Mouse (Mus musculus) inflammation-experienced regulatory T-cells, adult 16 weeks (primary cell): Measurements from ENCODE around the gene Miga2. TPM values are rescaled to one million over a fixed set of nuclear protein-coding genes. Genes with fewer than 3 reads are reported as not detected.

Experiments used
- polyA plus RNA-seq: library from polyadenylated mRNA; unstranded; fragments of 100-300 nt; shearing (Covaris generic); gene quantifications from one replicate; pipeline ENCODE4 v1.2.1, GENCODE M21; 2017

Miga2 gene
- 16.8 TPM for polyA plus RNA-seq

GRCm38 (mm10) chr2:30363773-30364650, at the start of gene Miga2:
TSS of gene Miga2 (plus strand) at chr2:30364233.

GRCm38 (mm10) chr2:30358533-30359531, 5.2 kb upstream of the Miga2 start, which contains the start of gene Sh3glb2:
TSS of gene Sh3glb2 (minus strand) at chr2:30359337.

GRCm38 (mm10) chr2:30392114-30392576, 28.1 kb downstream of the Miga2 start, which contains the start of gene Dolpp1:
TSS of gene Dolpp1 (plus strand) at chr2:30392254.

GRCm38 (mm10) chr2:30415157-30415935, 51.3 kb downstream of the Miga2 start, which contains the start of gene Crat:
TSS of gene Crat (minus strand) at chr2:30415813.

GRCm38 (mm10) chr2:30415936-30416648, 52.1 kb downstream of the Miga2 start, which contains the start of gene Ptpa:
TSS of gene Ptpa (plus strand) at chr2:30416039.

Other genes with a start within 250 kb of the Miga2 start
- gene Zer1, start 239.6 kb upstream of the Miga2 start, polyA plus RNA-seq: 37.3 TPM
- 8.8 TPM for gene Tbc1d13, start 230.5 kb upstream of the Miga2 start, polyA plus RNA-seq
- gene Endog, start 192.7 kb upstream of the Miga2 start, polyA plus RNA-seq: 2.6 TPM
- 47.6 TPM for gene Spout1, start 185.8 kb upstream of the Miga2 start, polyA plus RNA-seq
- gene Kyat1, start 158.4 kb upstream of the Miga2 start, polyA plus RNA-seq: 11.9 TPM
- gene Lrrc8a, start 126.5 kb upstream of the Miga2 start, polyA plus RNA-seq: 6.4 TPM
- 1.6 TPM for gene Gm28035, start 123.7 kb upstream of the Miga2 start, polyA plus RNA-seq
- gene Phyhd1, start 98.0 kb upstream of the Miga2 start, polyA plus RNA-seq: 4.7 TPM
- gene Gm28038, start 83.2 kb upstream of the Miga2 start, polyA plus RNA-seq: not detected
- 19.2 TPM for gene Dolk, start 77.9 kb upstream of the Miga2 start, polyA plus RNA-seq
- gene Nup188, start 77.8 kb upstream of the Miga2 start, polyA plus RNA-seq: 25.2 TPM
- gene Sh3glb2, start 4.9 kb upstream of the Miga2 start, polyA plus RNA-seq: 145 TPM
- 39.1 TPM for gene Dolpp1, start 28.0 kb downstream of the Miga2 start, polyA plus RNA-seq
- gene Crat, start 51.6 kb downstream of the Miga2 start, polyA plus RNA-seq: 7.4 TPM
- gene Ptpa, start 51.8 kb downstream of the Miga2 start, polyA plus RNA-seq: 137 TPM
- 0.24 TPM for gene Ier5l, start 110.0 kb downstream of the Miga2 start, polyA plus RNA-seq
- gene Cstad, start 230.8 kb downstream of the Miga2 start, polyA plus RNA-seq: 2.4 TPM